Mouse (Mus musculus) adrenal gland, postnatal 36 days (tissue): ENCODE measurements around the gene Tm6sf2. TPM values are rescaled to one million over a fixed set of nuclear protein-coding genes. Genes with fewer than 3 reads are reported as not detected.

Source experiments
- microRNA-seq: library from miRNA; unstranded; fragments of <30 nt; microRNA quantifications from one replicate; pipeline ENCODE4 v1.2.0, GENCODE M21; 2021
- total RNA-seq, 2 experiments: library from RNA; stranded (reverse); gene quantifications; 2 replicates each; pipeline ENCODE4 v1.2.3; 2021

The Tm6sf2 gene
- total RNA-seq, 2 experiments from 2014 or later: 0.56 to 1.1 TPM

Small RNAs within 50 kb of the gene (microRNA-seq; reads per million reads assigned to microRNA genes)
- gene Mir7066: not detected

Other genes starting within 250 kb of the Tm6sf2 start
- 1 to 10 TPM; 1.1 to 1.8 TPM for gene Pbx4, start 240.4 kb upstream of the Tm6sf2 start, total RNA-seq
- under 1 TPM in 1 of 2 experiments, not detected in 1; 0.10 TPM for gene Cilp2, start 185.2 kb upstream of the Tm6sf2 start, total RNA-seq
- gene Tssk6, start 170.7 kb upstream of the Tm6sf2 start, total RNA-seq: under 1 TPM; 0.53 to 0.56 TPM
- gene Ndufa13, start 170.4 kb upstream of the Tm6sf2 start, total RNA-seq: 100 to 1,000 TPM; 166 to 176 TPM
- 1 to 10 TPM; 1.9 to 2.7 TPM for gene Yjefn3, start 170.2 kb upstream of the Tm6sf2 start, total RNA-seq
- gene Gatad2a, start 76.5 kb upstream of the Tm6sf2 start, total RNA-seq: 10 to 100 TPM; 93.2 to 94.3 TPM
- 10 to 100 TPM; 56.7 to 63.4 TPM for gene Mau2, start 30.2 kb upstream of the Tm6sf2 start, total RNA-seq
- 10 to 100 TPM; 30.9 to 31.5 TPM for gene Sugp1, start 30.1 kb upstream of the Tm6sf2 start, total RNA-seq
- under 1 TPM; 0.33 to 0.50 TPM for gene Hapln4, start 10.5 kb downstream of the Tm6sf2 start, total RNA-seq
- gene Ncan, start 47.9 kb downstream of the Tm6sf2 start, total RNA-seq: under 1 TPM; 0.23 to 0.46 TPM
- 10 to 100 TPM; 17.7 to 21.5 TPM for gene Nr2c2ap, start 58.4 kb downstream of the Tm6sf2 start, total RNA-seq
- 10 to 100 TPM; 15.2 to 17.1 TPM for gene Rfxank, start 66.2 kb downstream of the Tm6sf2 start, total RNA-seq
- 10 to 100 TPM; 52.5 to 55.0 TPM for gene Borcs8, start 66.6 kb downstream of the Tm6sf2 start, total RNA-seq
- gene Mef2b, start 66.8 kb downstream of the Tm6sf2 start, total RNA-seq: under 1 TPM; 0.46 to 0.49 TPM
- gene Tmem161a, start 99.4 kb downstream of the Tm6sf2 start, total RNA-seq: 10 to 100 TPM; 70.2 to 74.5 TPM
- gene Slc25a42, start 139.4 kb downstream of the Tm6sf2 start, total RNA-seq: 10 to 100 TPM; 28.5 to 44.0 TPM
- 10 to 100 TPM; 24.0 to 34.1 TPM for gene Sugp2, start 161.3 kb downstream of the Tm6sf2 start, total RNA-seq
- gene Armc6, start 161.5 kb downstream of the Tm6sf2 start, total RNA-seq: 10 to 100 TPM; 10.7 to 13.6 TPM
- gene Homer3, start 209.9 kb downstream of the Tm6sf2 start, total RNA-seq: 10 to 100 TPM; 16.7 to 20.9 TPM
- 10 to 100 TPM; 69.9 to 72.0 TPM for gene Ddx49, start 229.6 kb downstream of the Tm6sf2 start, total RNA-seq
- gene Cope, start 229.6 kb downstream of the Tm6sf2 start, total RNA-seq: 100 to 1,000 TPM; 194 to 215 TPM
- 1 to 10 TPM; 1.8 to 2.2 TPM for gene Cers1, start 242.9 kb downstream of the Tm6sf2 start, total RNA-seq